Mouse (Mus musculus) c-Kit-positive CD71-positive TER-119-positive erythroid progenitor cells, embryonic 14.5 days (primary cell): ENCODE data around the gene Btg3.

ENCODE experiments used
- DNase-seq: peaks from one replicate; pipeline ENCODE4 v3.0.0-alpha.2; 2013; ENCODE audit warnings: low spot score

The Btg3 gene

GRCm38 (mm10) chr16:78346662-78347327 lies 30.2 kb downstream of the Btg3 start:
- no peak for DNase-seq

DNA sequence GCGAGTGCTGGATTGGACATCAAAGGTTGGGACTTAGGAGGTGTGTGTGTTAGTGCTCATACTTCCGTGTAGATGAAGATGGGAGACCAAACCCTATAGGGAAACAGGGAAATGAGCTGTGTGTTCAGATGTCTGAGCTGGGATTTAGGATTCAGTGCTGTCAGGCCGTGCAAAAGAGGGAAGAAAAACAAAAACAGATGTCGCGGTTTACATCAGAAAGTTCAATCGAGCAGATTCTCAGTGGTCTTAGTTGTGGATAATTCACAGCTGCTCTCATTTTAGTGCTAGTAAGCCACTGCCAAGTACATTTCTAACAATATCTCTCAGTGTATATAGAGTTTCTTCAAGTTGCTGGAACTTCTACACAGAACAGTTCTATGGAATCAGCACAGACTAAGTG lies 33.2 kb downstream of the Btg3 start:
- no peak for DNase-seq

DNA sequence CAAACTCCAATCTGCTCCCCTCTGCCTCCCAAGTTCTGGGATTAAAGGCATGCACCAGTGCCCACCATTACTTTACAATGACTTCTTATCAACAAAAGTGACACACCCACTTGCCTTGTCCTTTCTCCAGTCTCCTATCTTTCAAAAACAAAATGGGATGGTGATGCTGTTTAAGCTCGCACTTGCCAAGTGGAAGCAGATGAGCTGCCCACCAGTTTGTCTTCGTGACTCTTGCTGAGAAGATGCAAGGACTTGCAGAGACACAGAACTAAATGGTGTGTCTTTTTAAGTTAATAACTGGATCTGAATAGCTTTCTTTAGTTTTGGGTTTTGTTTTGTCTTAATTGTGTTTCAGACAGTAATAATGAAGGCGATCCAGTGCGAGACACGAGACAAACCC lies 34.2 kb downstream of the Btg3 start:
- no peak for DNase-seq

- DNase-seq = no peak
These were observed 35.6 kb downstream of the Btg3 start for GRCm38 (mm10) chr16:78341356-78341755.

GRCm38 (mm10) chr16:78337226-78337625 lies 39.8 kb downstream of the Btg3 start:
- DNase-seq = no peak

GRCm38 (mm10) chr16:78327999-78328398 lies 49.0 kb downstream of the Btg3 start:
- no peak for DNase-seq

DNA sequence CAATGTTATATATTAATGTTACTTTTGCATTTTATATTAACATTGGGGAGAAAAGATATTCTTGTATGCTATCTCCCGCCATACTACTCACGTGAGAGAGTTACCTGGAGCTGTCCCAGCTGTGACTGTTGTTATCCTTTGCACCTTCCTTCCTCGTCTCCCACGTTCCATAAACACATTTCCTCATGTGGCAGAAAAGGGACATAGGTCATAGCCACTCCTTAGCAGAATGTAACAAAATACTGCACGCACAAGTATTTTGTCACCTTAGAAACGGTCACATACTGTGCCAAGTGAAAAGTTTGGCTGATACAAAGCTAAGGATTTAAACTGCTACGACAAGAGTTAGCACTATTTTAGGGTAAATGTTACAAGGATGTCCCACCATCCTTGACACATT lies 49.4 kb downstream of the Btg3 start:
- no peak for DNase-seq

GRCm38 (mm10) chr16:78325972-78326848 lies 50.8 kb downstream of the Btg3 start:
- no peak for DNase-seq

- no peak for DNase-seq
These were observed 54.9 kb downstream of the Btg3 start for GRCm38 (mm10) chr16:78322140-78322539.

DNA sequence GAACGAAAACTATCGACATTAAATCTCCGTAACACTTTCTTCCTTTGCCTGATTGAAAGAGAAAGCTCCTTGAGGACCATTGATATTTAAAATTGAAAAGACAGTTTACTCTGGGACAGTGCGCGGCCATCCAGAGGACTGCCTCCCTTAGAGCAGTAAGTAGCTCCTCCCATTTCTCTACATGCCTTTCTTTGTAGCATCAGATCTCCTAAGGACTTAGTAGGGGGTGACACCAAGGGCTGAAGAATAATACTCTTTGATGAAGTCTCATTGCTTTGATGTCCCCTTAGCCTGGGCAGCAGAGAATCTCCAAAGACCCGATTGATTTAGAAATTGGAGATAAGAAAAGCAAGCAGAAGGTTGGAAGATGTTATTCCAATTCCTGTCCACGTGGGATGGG lies 55.4 kb downstream of the Btg3 start:
- no peak for DNase-seq

GRCm38 (mm10) chr16:78319711-78320110 lies 57.3 kb downstream of the Btg3 start:
- no peak for DNase-seq

- DNase-seq = no peak
These were observed 59.0 kb downstream of the Btg3 start for GRCm38 (mm10) chr16:78317960-78318359.

GRCm38 (mm10) chr16:78316849-78317248 lies 60.1 kb downstream of the Btg3 start:
- no peak for DNase-seq

DNA sequence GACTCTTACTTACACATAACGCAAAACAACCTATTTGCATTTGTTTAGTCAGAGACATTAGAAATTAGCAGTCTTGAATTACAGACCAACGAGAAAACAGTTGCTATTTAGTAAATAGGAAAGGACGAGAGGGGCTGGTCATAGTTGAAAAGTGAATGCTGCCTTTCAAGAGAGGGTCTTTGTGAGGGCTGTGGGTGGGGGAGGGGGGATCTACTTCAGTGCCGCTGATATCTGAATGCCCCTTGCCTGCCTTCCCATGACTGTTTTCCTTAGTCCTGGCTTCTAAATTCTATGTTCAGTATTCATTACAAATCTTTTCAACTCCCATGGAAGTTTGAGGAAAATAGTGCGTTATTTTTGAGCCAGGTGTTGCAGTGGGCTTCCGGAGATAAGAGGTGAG lies 63.0 kb downstream of the Btg3 start:
- DNase-seq = no peak

- no peak for DNase-seq
These were observed 63.7 kb downstream of the Btg3 start for GRCm38 (mm10) chr16:78313135-78313887.

GRCm38 (mm10) chr16:78309258-78309657 lies 67.7 kb downstream of the Btg3 start:
- DNase-seq = no peak

- DNase-seq = no peak
These were observed 69.4 kb downstream of the Btg3 start for GRCm38 (mm10) chr16:78307476-78308192.

DNA sequence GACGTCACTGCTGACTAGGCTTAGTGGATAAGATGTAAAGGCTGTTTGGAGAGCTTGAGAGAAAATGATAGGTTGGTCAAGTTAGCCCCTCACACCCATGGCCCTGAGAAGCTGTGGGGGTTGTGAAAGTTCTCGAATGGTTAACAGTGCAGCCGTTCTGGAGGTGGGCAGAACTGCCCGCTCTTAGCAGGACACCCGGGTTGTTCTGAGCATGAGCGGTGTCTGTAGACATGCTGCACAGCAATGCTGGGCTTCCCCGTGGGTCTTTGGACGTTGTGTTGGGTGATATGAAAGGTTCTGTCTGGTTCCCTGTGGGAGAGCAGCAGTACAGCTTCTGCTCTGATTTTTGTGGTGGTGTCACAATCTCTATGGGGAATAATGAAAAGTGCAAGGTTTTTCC lies 70.4 kb downstream of the Btg3 start:
- no peak for DNase-seq

DNA sequence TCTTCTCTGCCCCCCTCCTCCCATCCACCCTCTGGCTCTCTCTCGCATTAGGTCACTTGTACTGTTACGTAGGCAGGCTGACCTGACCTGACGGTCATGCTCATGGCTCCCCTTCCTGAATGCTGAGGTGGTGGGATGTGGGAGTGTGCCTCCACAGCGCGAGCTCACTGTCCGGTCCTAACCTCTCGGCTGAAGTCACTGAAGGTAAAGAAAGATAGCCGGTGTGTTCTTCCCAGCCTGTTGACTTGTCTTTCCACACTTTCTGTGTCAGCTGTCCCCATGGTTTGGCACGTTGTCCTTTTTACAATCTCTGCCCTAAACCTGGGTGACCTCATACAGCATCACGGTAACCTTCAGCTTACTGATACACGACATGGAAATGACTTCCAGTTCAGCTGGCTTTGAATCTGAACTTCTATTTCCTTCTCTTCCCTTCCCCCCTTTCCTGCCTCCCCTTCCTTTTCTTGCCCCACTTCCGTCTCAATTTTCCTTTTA lies 71.3 kb downstream of the Btg3 start:
- no peak for DNase-seq

DNA sequence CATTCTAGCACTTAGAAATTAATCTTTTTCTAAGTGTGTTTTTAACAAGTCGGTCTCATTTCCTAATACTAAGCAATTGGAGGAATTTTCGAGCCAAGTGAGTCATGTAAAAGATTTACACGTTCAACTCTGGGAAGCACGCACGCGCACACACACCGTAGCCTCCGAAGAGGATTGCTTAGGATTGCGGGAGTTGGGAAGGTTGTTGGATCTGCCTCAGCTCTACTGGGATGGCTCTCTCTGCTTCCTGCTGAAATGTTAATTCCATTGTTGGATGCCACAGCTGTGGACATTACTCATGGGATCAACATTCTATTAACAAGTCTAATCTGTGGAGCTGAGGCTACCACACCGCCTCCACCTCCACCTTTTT lies 74.3 kb downstream of the Btg3 start:
- no peak for DNase-seq

- DNase-seq = no peak
These were observed 74.9 kb downstream of the Btg3 start for GRCm38 (mm10) chr16:78301831-78302677.
